Mouse (Mus musculus): ENCODE data around the gene Srd5a3. TPM values are rescaled to one million over a fixed set of nuclear protein-coding genes. Genes with fewer than 3 reads are reported as not detected.

Gene Srd5a3
- polyA plus RNA-seq, 1 experiment, result 56.9 TPM

GRCm38 (mm10) chr5:76152956-76153355 lies 12.9 kb downstream of the Srd5a3 start:
- Histone ChIP-seq H3K4me1 (ENCODE audit: control insufficient read depth, insufficient read depth, low read length) (no peaks in the 10 kb centered on the region), H3K36me3 (ENCODE audit: control insufficient read depth, insufficient read depth, low read length) (no peaks in the 10 kb centered on the region), H3K27ac (ENCODE audit: insufficient read depth, low read depth, low read length) (no peak overlapping the region), H3K4me3 (ENCODE audit: insufficient read depth, low read depth, low read length) (no peak overlapping the region), H3K27me3 (replicated peaks; ENCODE audit: control insufficient read depth, insufficient read depth, low read length) (no peaks in the 10 kb centered on the region)
- TF ChIP-seq POLR2A (IDR thresholded peaks at IDR 0.05; ENCODE audit: low read depth, low read length), result no peak
- TF ChIP-seq CTCF (conservative IDR thresholded peaks at IDR 0.05; ENCODE audit: insufficient read depth, insufficient read length, low read depth, low read length), result no peak
- no peak for DNase-seq
- 92% methylated on average over 6 of the region's 6 CpGs for WGBS

- no peaks in the 10 kb centered on the region for H3K27me3 ChIP-seq (replicated peaks; ENCODE audit: control insufficient read depth, insufficient read depth, low read length)
- H3K4me3 ChIP-seq (ENCODE audit: insufficient read depth, low read depth, low read length), result no peak overlapping the region
- DNase-seq, result no peak
- no peak overlapping the region for H3K27ac ChIP-seq (ENCODE audit: insufficient read depth, low read depth, low read length)
- no peaks in the 10 kb centered on the region for H3K36me3 ChIP-seq (ENCODE audit: control insufficient read depth, insufficient read depth, low read length)
- no peaks in the 10 kb centered on the region for H3K4me1 ChIP-seq (ENCODE audit: control insufficient read depth, insufficient read depth, low read length)
- WGBS, result 90% methylated on average over 11 of the region's 11 CpGs
- TF ChIP-seq CTCF (conservative IDR thresholded peaks at IDR 0.05; ENCODE audit: insufficient read depth, insufficient read length, low read depth, low read length) (no peak), POLR2A (IDR thresholded peaks at IDR 0.05; ENCODE audit: low read depth, low read length) (no peak)
Measured at GRCm38 (mm10) chr5:76153430-76153829, 13.4 kb downstream of the Srd5a3 start.

GRCm38 (mm10) chr5:76154434-76155165 lies 14.5 kb downstream of the Srd5a3 start:
- H3K4me1 ChIP-seq (ENCODE audit: control insufficient read depth, insufficient read depth, low read length), result no peaks in the 10 kb centered on the region
- no peak for TF ChIP-seq POLR2A (IDR thresholded peaks at IDR 0.05; ENCODE audit: low read depth, low read length)
- no peak for TF ChIP-seq CTCF (conservative IDR thresholded peaks at IDR 0.05; ENCODE audit: insufficient read depth, insufficient read length, low read depth, low read length)
- no peak overlapping the region for H3K4me3 ChIP-seq (ENCODE audit: insufficient read depth, low read depth, low read length)
- WGBS, result 63% methylated on average over 21 of the region's 21 CpGs
- H3K36me3 ChIP-seq (ENCODE audit: control insufficient read depth, insufficient read depth, low read length), result no peaks in the 10 kb centered on the region
- H3K27me3 ChIP-seq (replicated peaks; ENCODE audit: control insufficient read depth, insufficient read depth, low read length), result no peaks in the 10 kb centered on the region
- peak; percentile 42 for DNase-seq
- H3K27ac ChIP-seq (ENCODE audit: insufficient read depth, low read depth, low read length), result no peak overlapping the region

- Histone ChIP-seq H3K27ac (ENCODE audit: insufficient read depth, low read depth, low read length) (no peak overlapping the region), H3K36me3 (ENCODE audit: control insufficient read depth, insufficient read depth, low read length) (no peaks in the 10 kb centered on the region), H3K4me3 (ENCODE audit: insufficient read depth, low read depth, low read length) (no peak overlapping the region), H3K4me1 (ENCODE audit: control insufficient read depth, insufficient read depth, low read length) (no peaks in the 10 kb centered on the region), H3K27me3 (replicated peaks; ENCODE audit: control insufficient read depth, insufficient read depth, low read length) (no peaks in the 10 kb centered on the region)
- DNase-seq, result no peak
- no peak for TF ChIP-seq CTCF (conservative IDR thresholded peaks at IDR 0.05; ENCODE audit: insufficient read depth, insufficient read length, low read depth, low read length)
- no peak for TF ChIP-seq POLR2A (IDR thresholded peaks at IDR 0.05; ENCODE audit: low read depth, low read length)
- 61% methylated on average over 6 of the region's 6 CpGs for WGBS
Measured at GRCm38 (mm10) chr5:76159555-76159954, 19.5 kb downstream of the Srd5a3 start.

- Histone ChIP-seq H3K27me3 (replicated peaks; ENCODE audit: control insufficient read depth, insufficient read depth, low read length) (no peaks in the 10 kb centered on the region), H3K36me3 (ENCODE audit: control insufficient read depth, insufficient read depth, low read length) (no peaks in the 10 kb centered on the region), H3K27ac (ENCODE audit: insufficient read depth, low read depth, low read length) (no peak overlapping the region), H3K4me1 (ENCODE audit: control insufficient read depth, insufficient read depth, low read length) (no peaks in the 10 kb centered on the region), H3K4me3 (ENCODE audit: insufficient read depth, low read depth, low read length) (no peak overlapping the region)
- TF ChIP-seq POLR2A (IDR thresholded peaks at IDR 0.05; ENCODE audit: low read depth, low read length), result no peak
- TF ChIP-seq CTCF (conservative IDR thresholded peaks at IDR 0.05; ENCODE audit: insufficient read depth, insufficient read length, low read depth, low read length), result no peak
- 60% methylated on average over 3 of the region's 3 CpGs for WGBS
- DNase-seq, result no peak
Measured at GRCm38 (mm10) chr5:76160086-76160485, 20.0 kb downstream of the Srd5a3 start.

GRCm38 (mm10) chr5:76161491-76161890 lies 21.4 kb downstream of the Srd5a3 start:
- H3K4me1 ChIP-seq (ENCODE audit: control insufficient read depth, insufficient read depth, low read length), result no peaks in the 10 kb centered on the region
- H3K27ac ChIP-seq (ENCODE audit: insufficient read depth, low read depth, low read length), result no peak overlapping the region
- H3K27me3 ChIP-seq (replicated peaks; ENCODE audit: control insufficient read depth, insufficient read depth, low read length), result no peaks in the 10 kb centered on the region
- TF ChIP-seq POLR2A (IDR thresholded peaks at IDR 0.05; ENCODE audit: low read depth, low read length) (no peak), CTCF (conservative IDR thresholded peaks at IDR 0.05; ENCODE audit: insufficient read depth, insufficient read length, low read depth, low read length) (no peak)
- no peaks in the 10 kb centered on the region for H3K36me3 ChIP-seq (ENCODE audit: control insufficient read depth, insufficient read depth, low read length)
- DNase-seq, result no peak
- 94% methylated on average over 6 of the region's 6 CpGs for WGBS
- H3K4me3 ChIP-seq (ENCODE audit: insufficient read depth, low read depth, low read length), result no peak overlapping the region

- WGBS, result 85% methylated on average over 5 of the region's 5 CpGs
- H3K4me3 ChIP-seq (ENCODE audit: insufficient read depth, low read depth, low read length), result no peak overlapping the region
- no peak for DNase-seq
- H3K4me1 ChIP-seq (ENCODE audit: control insufficient read depth, insufficient read depth, low read length), result no peaks in the 10 kb centered on the region
- no peaks in the 10 kb centered on the region for H3K27me3 ChIP-seq (replicated peaks; ENCODE audit: control insufficient read depth, insufficient read depth, low read length)
- TF ChIP-seq POLR2A (IDR thresholded peaks at IDR 0.05; ENCODE audit: low read depth, low read length), result no peak
- TF ChIP-seq CTCF (conservative IDR thresholded peaks at IDR 0.05; ENCODE audit: insufficient read depth, insufficient read length, low read depth, low read length), result no peak
- H3K36me3 ChIP-seq (ENCODE audit: control insufficient read depth, insufficient read depth, low read length), result no peaks in the 10 kb centered on the region
- H3K27ac ChIP-seq (ENCODE audit: insufficient read depth, low read depth, low read length), result no peak overlapping the region
Measured at GRCm38 (mm10) chr5:76162926-76163325, 22.9 kb downstream of the Srd5a3 start.

Data from kidney, adult 2 months (tissue).